Mouse (Mus musculus) heart, embryonic 12.5 days (tissue): ENCODE results near the gene Commd1. TPM values are rescaled to one million over a fixed set of nuclear protein-coding genes. Genes with fewer than 3 reads are reported as not detected.
A peak's percentile ranks its signal among the peaks of the same experiment; 100 is the strongest.

ENCODE experiments used
- ATAC-seq: fragments of 200-750 bp; cut with Nextera tagmentation; 2 replicates; pipeline ENCODE4 v1.8.0; 2017; ENCODE audit warnings: moderate TSS enrichment, moderate library complexity; ENCODE audit not compliant: insufficient number of reproducible peaks, low FRiP score
- H3K27ac ChIP-seq: fragments of 300-500 bp; sonication (generic); 2 replicates; pipeline ENCODE4 v1.5.1; 2016; ENCODE audit warnings: mild to moderate bottlenecking, moderate library complexity; ENCODE audit not compliant: poor library complexity, severe bottlenecking
- H3K27me3 ChIP-seq: fragments of 300-500 bp; sonication (generic); replicated peaks from 2 replicates; pipeline ENCODE4 v1.6.1; 2016; ENCODE audit warnings: mild to moderate bottlenecking, moderate library complexity
- H3K36me3 ChIP-seq: fragments of 300-500 bp; sonication (generic); 2 replicates; pipeline ENCODE4 v1.6.1; 2016; ENCODE audit warnings: mild to moderate bottlenecking, moderate library complexity
- H3K4me1 ChIP-seq: fragments of 300-500 bp; sonication (generic); replicated peaks from 2 replicates; pipeline ENCODE4 v1.6.1; 2016; ENCODE audit warnings: mild to moderate bottlenecking
- H3K4me2 ChIP-seq: fragments of 300-500 bp; sonication (generic); 2 replicates; pipeline ENCODE4 v1.6.1; 2016; ENCODE audit warnings: mild to moderate bottlenecking, moderate library complexity
- H3K4me3 ChIP-seq: fragments of 300-500 bp; sonication (generic); 2 replicates; pipeline ENCODE4 v1.5.1; 2016; ENCODE audit warnings: mild to moderate bottlenecking
- H3K9ac ChIP-seq: fragments of 300-500 bp; sonication (generic); 2 replicates; pipeline ENCODE4 v1.6.1; 2016; ENCODE audit warnings: mild to moderate bottlenecking, moderate library complexity
- H3K9me3 ChIP-seq: fragments of 300-500 bp; sonication (generic); replicated peaks from 2 replicates; pipeline ENCODE4 v1.6.1; 2016; ENCODE audit warnings: mild to moderate bottlenecking, moderate library complexity
- WGBS: fragments of 180-500 bp; shearing (Covaris S2); methylation state at CpG from one replicate; pipeline ENCODE4 v1.1.7; 2016; 5-methylcytosine and 5-hydroxymethylcytosine counted together
- polyA plus RNA-seq: library from polyadenylated mRNA; unstranded; fragments of >200 nt; fragmentation: Nextera tagmentation; extraction: Ambion mirVana; gene quantifications from 2 replicates; pipeline ENCODE4 v1.2.1, GENCODE M21; 2016

Gene Commd1
- polyA plus RNA-seq, 1 experiment from 2014 or later = 295 TPM

- Histone ChIP-seq H3K4me3 (no peak overlapping the region), H3K4me2 (no peak overlapping the region), H3K27me3 (no peaks in the 10 kb centered on the region), H3K9ac (no peak overlapping the region), H3K36me3 (no peaks in the 10 kb centered on the region), H3K27ac (no peak overlapping the region), H3K9me3 (no peaks in the 10 kb centered on the region), H3K4me1 (peaks cover 10% of the 10 kb centered on the region)
- WGBS = 84% methylated on average over 1 of the region's 1 CpGs
- no peak for ATAC-seq
Observed at GRCm38 (mm10) chr11:22885350-22885749, 96.8 kb downstream of the Commd1 start.

DNA sequence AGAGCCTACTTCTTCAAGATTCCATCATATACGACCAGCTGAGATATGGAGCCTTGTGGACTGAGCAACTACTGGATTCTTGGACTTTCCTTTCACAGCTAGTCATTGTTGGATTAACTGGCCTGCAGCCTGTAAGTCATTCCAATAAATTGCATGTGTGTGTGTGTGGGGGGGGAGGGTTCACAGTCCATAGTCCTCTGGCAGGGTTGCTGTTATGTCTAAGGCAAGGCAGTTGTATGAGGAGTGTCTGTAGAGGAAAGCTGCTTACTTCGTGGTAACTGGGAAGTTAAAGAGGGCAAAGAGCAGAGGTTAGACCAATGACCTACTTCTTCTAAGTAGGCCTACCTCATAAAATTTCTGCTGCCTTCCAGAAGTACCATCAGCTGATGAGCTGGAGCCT is 98.5 kb downstream of the Commd1 start:
- Histone ChIP-seq H3K9ac (no peak overlapping the region), H3K36me3 (no peaks in the 10 kb centered on the region), H3K9me3 (no peaks in the 10 kb centered on the region), H3K4me1 (peaks cover 8% of the 10 kb centered on the region), H3K27ac (no peak overlapping the region), H3K4me3 (no peak overlapping the region), H3K4me2 (no peak overlapping the region), H3K27me3 (no peaks in the 10 kb centered on the region)
- 75% methylated on average over 2 of the region's 2 CpGs for WGBS
- no peak for ATAC-seq

DNA sequence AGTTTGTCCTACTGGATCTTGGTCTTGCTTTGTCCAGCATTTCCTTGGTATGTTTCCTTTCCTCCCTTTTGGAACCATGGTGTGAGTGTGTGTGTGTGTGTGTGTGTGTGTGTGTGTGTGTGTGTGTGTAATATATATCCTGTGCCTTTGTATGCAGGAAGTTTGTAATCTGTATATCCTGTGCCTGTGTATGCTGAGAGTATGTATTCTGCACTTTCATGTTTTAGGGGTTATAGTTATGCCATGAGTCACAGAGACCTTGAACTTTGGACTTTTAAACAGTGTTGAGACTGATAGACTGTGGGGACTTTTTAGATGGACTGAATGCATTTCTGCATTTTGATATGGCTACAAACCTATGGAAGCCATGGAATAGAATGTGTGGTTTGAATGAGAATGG is 99.3 kb downstream of the Commd1 start:
- ATAC-seq = no peak
- no peak overlapping the region for H3K9ac ChIP-seq
- H3K4me3 ChIP-seq = no peak overlapping the region
- H3K27me3 ChIP-seq = no peaks in the 10 kb centered on the region
- peaks cover under 1% of the 10 kb centered on the region; the same call in 1 of the 2 replicates for H3K4me1 ChIP-seq
- H3K36me3 ChIP-seq = no peaks in the 10 kb centered on the region
- no peak overlapping the region for H3K4me2 ChIP-seq
- H3K27ac ChIP-seq = no peak overlapping the region
- H3K9me3 ChIP-seq = no peaks in the 10 kb centered on the region

DNA sequence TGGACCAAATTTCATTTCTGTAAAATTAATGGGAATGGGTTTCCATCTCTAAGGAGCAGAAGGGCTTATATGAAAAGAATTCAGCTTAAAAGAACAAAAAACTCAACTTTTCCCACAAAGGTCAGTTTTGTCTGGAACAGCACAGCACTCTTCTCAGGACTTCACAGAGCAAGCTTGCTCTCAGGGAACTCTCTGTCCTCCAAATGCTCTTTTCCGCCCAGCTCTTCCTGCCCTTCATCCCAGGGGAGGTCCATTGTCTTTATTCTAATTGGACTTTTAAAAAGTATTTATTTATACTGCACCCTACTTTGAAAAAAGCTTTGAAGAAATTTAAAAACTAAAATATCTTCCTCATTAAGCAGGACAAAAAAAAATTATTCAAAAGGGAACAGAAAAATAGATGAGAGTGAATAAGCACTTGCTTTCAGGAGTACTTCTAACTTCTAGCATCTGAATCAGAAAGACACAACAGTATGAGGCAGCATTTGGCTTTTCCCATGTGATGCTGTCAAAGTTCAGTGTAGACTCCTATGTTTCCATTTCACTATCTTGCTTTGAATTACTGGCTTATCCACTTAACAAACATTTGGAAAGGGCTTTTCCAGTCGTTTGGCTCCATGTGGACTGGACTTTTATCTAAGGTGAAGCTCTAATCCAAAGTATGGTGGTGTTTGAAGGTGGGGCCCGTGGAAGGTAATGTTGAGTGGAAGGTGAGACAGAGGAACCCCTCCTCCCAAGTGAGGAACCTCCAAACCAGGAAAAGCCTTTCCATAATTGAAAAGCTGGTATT is 101.6 kb downstream of the Commd1 start:
- WGBS = 47% methylated on average over 3 of the region's 3 CpGs
- Histone ChIP-seq H3K9me3 (no peaks in the 10 kb centered on the region), H3K9ac (no peak overlapping the region), H3K4me1 (no peaks in the 10 kb centered on the region), H3K36me3 (no peaks in the 10 kb centered on the region), H3K27me3 (no peaks in the 10 kb centered on the region), H3K4me2 (no peak overlapping the region), H3K4me3 (no peak overlapping the region), H3K27ac (no peak overlapping the region)
- ATAC-seq = no peak

DNA sequence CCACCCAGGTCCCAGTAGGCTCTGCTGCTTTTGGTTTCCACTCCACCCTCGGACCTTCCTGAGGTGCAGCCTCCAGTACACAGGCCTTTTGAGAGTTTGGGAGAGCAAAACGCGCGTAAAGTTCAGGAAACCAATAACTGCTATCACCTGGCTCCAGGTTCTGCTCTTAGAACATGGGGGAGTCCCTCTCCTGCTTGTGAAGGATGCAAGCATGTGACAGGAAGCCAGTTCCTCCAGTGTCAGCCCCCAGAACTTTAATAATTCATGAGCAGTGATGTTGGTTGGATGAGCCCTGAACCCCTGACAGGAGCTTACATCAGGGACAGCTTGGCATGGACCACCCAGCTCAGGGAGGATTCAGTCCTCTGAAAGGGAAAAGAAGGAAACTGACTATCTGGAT is 102.5 kb downstream of the Commd1 start:
- no peaks in the 10 kb centered on the region for H3K36me3 ChIP-seq
- H3K9me3 ChIP-seq = no peaks in the 10 kb centered on the region
- no peak overlapping the region for H3K4me2 ChIP-seq
- no peak overlapping the region for H3K4me3 ChIP-seq
- no peak overlapping the region for H3K27ac ChIP-seq
- no peak overlapping the region for H3K9ac ChIP-seq
- 89% methylated on average over 4 of the region's 4 CpGs for WGBS
- no peaks in the 10 kb centered on the region for H3K4me1 ChIP-seq
- ATAC-seq = no peak
- H3K27me3 ChIP-seq = no peaks in the 10 kb centered on the region

DNA sequence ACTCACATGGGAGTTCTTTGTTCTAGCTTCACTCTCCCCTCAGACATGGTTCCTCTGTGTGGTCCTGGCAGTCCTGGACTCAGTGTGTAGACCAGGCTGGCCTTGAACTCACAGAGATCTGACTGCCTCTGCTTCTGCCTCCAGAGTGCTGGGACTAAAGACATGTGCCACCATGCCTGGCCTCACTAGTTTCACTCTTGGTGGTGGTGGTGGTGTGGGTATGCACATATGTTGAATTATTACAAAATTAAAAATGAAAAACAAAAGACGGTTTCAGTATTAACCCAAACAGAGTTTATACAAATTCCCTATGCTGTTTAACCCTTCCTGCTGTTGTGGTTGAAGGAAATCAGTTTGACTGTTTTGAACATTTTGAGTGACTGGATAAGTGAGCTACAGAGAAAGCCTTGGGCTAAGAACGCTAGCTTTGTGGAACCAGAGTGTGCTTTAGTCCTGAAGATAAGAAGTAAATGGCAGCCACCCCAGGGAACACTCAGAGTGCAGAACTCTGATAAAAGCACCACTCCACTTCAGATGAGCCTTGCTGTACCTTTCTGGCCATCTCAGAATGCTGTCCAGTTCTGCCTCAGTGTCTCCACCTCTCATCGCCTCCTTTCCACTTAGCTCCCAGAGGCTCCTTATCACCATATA is 105.4 kb downstream of the Commd1 start:
- H3K36me3 ChIP-seq = no peaks in the 10 kb centered on the region
- no peaks in the 10 kb centered on the region for H3K9me3 ChIP-seq
- no peak overlapping the region for H3K4me2 ChIP-seq
- 0 out of 2 replicates have a peak, but pooled peaks cover 3% of the 10 kb centered on the region for H3K4me1 ChIP-seq
- H3K27me3 ChIP-seq = no peaks in the 10 kb centered on the region
- no peak for ATAC-seq
- no peak overlapping the region for H3K4me3 ChIP-seq
- H3K9ac ChIP-seq = no peak overlapping the region
- 58% methylated on average over 3 of the region's 3 CpGs for WGBS
- H3K27ac ChIP-seq = no peak overlapping the region

- H3K9ac ChIP-seq = no peak overlapping the region
- H3K4me2 ChIP-seq = no peak overlapping the region
- H3K4me3 ChIP-seq = no peak overlapping the region
- ATAC-seq = no peak
- no peaks in the 10 kb centered on the region for H3K27me3 ChIP-seq
- no peaks in the 10 kb centered on the region for H3K9me3 ChIP-seq
- 0 out of 2 replicates have a peak, but pooled peaks cover 3% of the 10 kb centered on the region for H3K4me1 ChIP-seq
- H3K27ac ChIP-seq = no peak overlapping the region
- H3K36me3 ChIP-seq = no peaks in the 10 kb centered on the region
- 77% methylated on average over 4 of the region's 4 CpGs for WGBS
Observed at GRCm38 (mm10) chr11:22875279-22875678, 106.9 kb downstream of the Commd1 start.

- no peak overlapping the region for H3K4me3 ChIP-seq
- no peak for ATAC-seq
- no peaks in the 10 kb centered on the region for H3K27me3 ChIP-seq
- H3K36me3 ChIP-seq = no peaks in the 10 kb centered on the region
- no peak overlapping the region for H3K4me2 ChIP-seq
- no peaks in the 10 kb centered on the region for H3K9me3 ChIP-seq
- no peak overlapping the region for H3K27ac ChIP-seq
- 0 out of 2 replicates have a peak, but pooled peaks cover 3% of the 10 kb centered on the region for H3K4me1 ChIP-seq
- no peak overlapping the region for H3K9ac ChIP-seq
- 77% methylated on average over 6 of the region's 6 CpGs for WGBS
Observed at GRCm38 (mm10) chr11:22874747-22875146, 107.4 kb downstream of the Commd1 start.

DNA sequence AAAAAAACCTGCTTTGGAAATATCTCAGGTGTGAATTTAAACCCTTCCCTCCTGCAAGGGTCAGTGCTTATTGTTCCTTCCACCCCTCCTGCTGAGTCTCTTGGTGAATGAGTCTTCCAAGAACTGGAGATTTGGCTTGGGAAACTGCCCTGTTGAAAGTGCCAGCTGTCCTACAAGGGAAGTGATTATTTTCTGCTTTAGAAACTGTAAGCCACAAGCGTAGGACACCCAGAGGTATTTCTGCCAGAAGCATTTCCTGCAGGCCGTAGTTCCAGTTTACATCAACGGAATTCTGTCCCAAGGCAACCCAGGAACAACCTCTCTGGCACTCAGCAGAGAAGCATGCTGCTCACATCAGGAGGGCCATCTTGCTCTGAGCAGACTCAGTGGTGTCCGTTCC is 108.8 kb downstream of the Commd1 start:
- no peak for ATAC-seq
- WGBS = 58% methylated on average over 4 of the region's 4 CpGs
- Histone ChIP-seq H3K4me2 (no peak overlapping the region), H3K4me1 (0 out of 2 replicates have a peak, but pooled peaks cover 3% of the 10 kb centered on the region), H3K27ac (no peak overlapping the region), H3K9me3 (no peaks in the 10 kb centered on the region), H3K27me3 (no peaks in the 10 kb centered on the region), H3K9ac (no peak overlapping the region), H3K36me3 (no peaks in the 10 kb centered on the region), H3K4me3 (no peak overlapping the region)

- no peak for ATAC-seq
- Histone ChIP-seq H3K9me3 (no peaks in the 10 kb centered on the region), H3K27me3 (no peaks in the 10 kb centered on the region), H3K27ac (peak overlapping the region; percentile 40; the same call in 1 of the 2 replicates), H3K4me3 (no peak overlapping the region), H3K4me1 (0 out of 2 replicates have a peak, but pooled peaks cover 3% of the 10 kb centered on the region), H3K36me3 (no peaks in the 10 kb centered on the region), H3K4me2 (peak overlapping the region; percentile 20; the same call in 1 of the 2 replicates), H3K9ac (no peak overlapping the region)
- WGBS = 38% methylated on average over 4 of the region's 4 CpGs
Observed at GRCm38 (mm10) chr11:22872307-22872680, 109.9 kb downstream of the Commd1 start.

DNA sequence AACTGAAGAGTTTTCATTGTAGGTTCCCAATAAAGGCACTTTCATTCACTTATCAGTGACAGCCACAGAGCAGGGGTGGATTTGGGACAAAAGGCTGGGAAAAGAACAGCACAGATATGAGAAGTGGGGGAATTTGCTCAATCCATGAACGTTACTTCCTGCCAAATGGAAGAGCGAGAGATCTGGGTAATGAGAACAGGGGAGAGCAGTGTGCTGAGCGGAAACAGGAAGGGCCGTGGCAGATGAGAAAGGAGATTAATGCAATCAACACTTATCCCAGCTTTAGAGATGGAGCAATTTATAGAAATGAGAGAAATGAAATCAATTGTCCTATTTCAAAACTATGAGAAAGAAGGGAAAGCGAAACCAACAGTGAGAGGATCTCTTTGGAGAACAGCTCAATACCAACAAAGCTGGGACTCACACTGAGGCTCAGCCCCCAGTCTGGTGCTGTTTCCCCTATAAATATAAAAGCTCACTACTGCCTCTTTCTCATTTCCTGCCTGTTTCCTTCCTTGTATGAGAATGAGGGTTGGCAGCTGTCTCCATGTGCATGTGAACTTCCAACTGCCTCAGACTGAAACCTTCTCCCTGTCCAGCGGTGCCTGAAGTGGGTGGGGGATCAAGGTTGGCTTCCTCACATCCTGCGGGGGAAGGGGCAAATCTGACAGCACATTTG is 110.4 kb downstream of the Commd1 start:
- Histone ChIP-seq H3K9me3 (no peaks in the 10 kb centered on the region), H3K4me3 (no peak overlapping the region), H3K27me3 (no peaks in the 10 kb centered on the region), H3K4me2 (peak overlapping the region; percentile 20; the same call in 1 of the 2 replicates), H3K27ac (peak overlapping the region; percentile 40; the same call in 1 of the 2 replicates), H3K4me1 (0 out of 2 replicates have a peak, but pooled peaks cover 3% of the 10 kb centered on the region), H3K36me3 (no peaks in the 10 kb centered on the region), H3K9ac (no peak overlapping the region)
- WGBS = 50% methylated on average over 7 of the region's 7 CpGs
- ATAC-seq = 0 out of 2 replicates have a peak, but pooled peaks have one; percentile 51
